ENCODE assay signal across 29 mouse cellular contexts in the genomic region with DNA sequence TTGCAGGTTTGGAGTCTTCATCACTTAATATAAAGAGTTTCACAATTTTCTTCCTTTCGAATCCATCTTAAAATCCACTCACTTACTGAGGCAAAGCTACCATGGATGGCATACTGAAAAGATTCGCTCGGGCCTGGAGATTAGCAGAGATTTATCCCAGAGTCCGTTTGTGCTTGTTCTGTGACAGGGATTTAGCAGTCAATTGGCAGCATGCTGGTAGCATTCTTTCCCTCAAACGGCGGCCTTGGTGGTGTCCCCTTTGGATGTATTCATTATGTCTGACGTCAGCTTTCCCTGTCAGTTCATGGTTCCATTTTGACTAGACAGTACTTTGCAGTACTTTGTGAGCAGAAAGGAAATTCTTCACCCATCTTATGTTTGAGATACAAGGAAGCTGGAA.
DNase-seq lines count a peak whose midpoint lies in the region; ATAC-seq and TF ChIP-seq lines count a peak whose summit lies in the region.
"Had no signal": no experiment of that assay in that cellular context is flagged by ENCODE, and none has a peak within 500 bp of the region (broad histone marks: within the 10 kb centered on the region; RNA-seq: fewer than 3 reads in every experiment).

No protein-coding gene starts in this region.

- H3K9me3 ChIP-seq in midbrain, embryonic 14.5 days (ENCODE audit: control insufficient read depth, low read length) = no peaks in the 10 kb centered on the region
- H3K9me3 ChIP-seq in midbrain, embryonic 11.5 days (ENCODE audit: control insufficient read depth, low read length) = no peaks in the 10 kb centered on the region
- H3K9me3 ChIP-seq: embryonic facial prominence, embryonic 10.5 days; embryonic facial prominence, embryonic 13.5 days; forebrain, embryonic 12.5 days; forebrain, embryonic 15.5 days; heart, embryonic 12.5 days; heart, embryonic 15.5 days; hindbrain, embryonic 10.5 days; hindbrain, embryonic 13.5 days; intestine, embryonic 15.5 days had no signal

- H3K27ac ChIP-seq in midbrain, embryonic 14.5 days (replicated peaks; ENCODE audit: low read depth, low read length) = no peak overlapping the region
- H3K27ac ChIP-seq in midbrain, embryonic 11.5 days (ENCODE audit: low read depth, low read length) = no peak overlapping the region
- H3K27ac ChIP-seq: embryonic facial prominence, embryonic 10.5 days; embryonic facial prominence, embryonic 13.5 days; forebrain, embryonic 12.5 days; forebrain, embryonic 15.5 days; heart, embryonic 15.5 days; hindbrain, embryonic 10.5 days; hindbrain, embryonic 13.5 days; intestine, embryonic 15.5 days had no signal

- peak; percentile 49 for DNase-seq in adrenal gland, adult 8-10 months
- no peak for DNase-seq in adrenal gland, adult 18-20 months (ENCODE audit: low spot score in 2 of 2)
- peak; percentile 31 for DNase-seq in midbrain, embryonic 14.5 days
- DNase-seq in midbrain, embryonic 11.5 days (ENCODE audit: low spot score, missing footprints) = no peak
- peak; percentile 38 for DNase-seq in adrenal gland, postnatal 14 days
- peak; percentile 38 for DNase-seq in brain, embryonic 14.5 days (ENCODE audit: low read depth)
- DNase-seq in thymus, postnatal 10 days (ENCODE audit: low spot score in 2 of 2) = no peak
- DNase-seq in urinary bladder, adult 2 months (ENCODE audit: low spot score) = no peak
- DNase-seq: cerebellum, adult 11-12 months; cerebellum, adult 8-10 months; cerebellum, postnatal 10 days; cerebellum, postnatal 36 days; embryo, embryonic 11 days; gastrocnemius, postnatal 10 days; gastrocnemius, postnatal 36 days; heart, postnatal 10 days; heart, postnatal 36 days had no signal

- no peaks in the 10 kb centered on the region for H3K36me3 ChIP-seq in midbrain, embryonic 14.5 days (ENCODE audit: control insufficient read depth, insufficient read depth, low read length)
- no peaks in the 10 kb centered on the region for H3K36me3 ChIP-seq in midbrain, embryonic 11.5 days (ENCODE audit: control insufficient read depth, insufficient read depth, low read length)
- H3K36me3 ChIP-seq: embryonic facial prominence, embryonic 10.5 days; embryonic facial prominence, embryonic 13.5 days; forebrain, embryonic 12.5 days; forebrain, embryonic 15.5 days; heart, embryonic 12.5 days; heart, embryonic 15.5 days; hindbrain, embryonic 10.5 days; hindbrain, embryonic 13.5 days; intestine, embryonic 15.5 days had no signal

- TF ChIP-seq POLR2A in brain, embryonic 14.5 days (IDR thresholded peaks at IDR 0.05; ENCODE audit: borderline replicate concordance, extremely low read depth, insufficient read depth, insufficient read length, poor library complexity, severe bottlenecking) = no peak

- 15% methylated on average over 7 of the region's 7 CpGs for WGBS in midbrain, embryonic 14.5 days
- WGBS in midbrain, embryonic 11.5 days = 22% methylated on average over 7 of the region's 7 CpGs

- TF ChIP-seq CTCF in brain, embryonic 14.5 days (IDR thresholded peaks at IDR 0.05; ENCODE audit: borderline replicate concordance, extremely low read depth, insufficient read depth, insufficient read length) = no peak

- no peaks in the 10 kb centered on the region for H3K4me1 ChIP-seq in midbrain, embryonic 14.5 days (ENCODE audit: control insufficient read depth, insufficient read depth, low read length)
- H3K4me1 ChIP-seq in midbrain, embryonic 11.5 days (ENCODE audit: control insufficient read depth, insufficient read depth, low read length) = no peaks in the 10 kb centered on the region
- H3K4me1 ChIP-seq: embryonic facial prominence, embryonic 10.5 days; embryonic facial prominence, embryonic 13.5 days; forebrain, embryonic 15.5 days; heart, embryonic 12.5 days; heart, embryonic 15.5 days; hindbrain, embryonic 10.5 days; hindbrain, embryonic 13.5 days; intestine, embryonic 15.5 days had no signal

- no peak for ATAC-seq in midbrain, embryonic 14.5 days (ENCODE audit: low FRiP score, low TSS enrichment)
- ATAC-seq in midbrain, embryonic 11.5 days (ENCODE audit: low FRiP score) = no peak
- ATAC-seq: CD4-positive, CD25-positive, alpha-beta regulatory T cell, adult 4 months; forebrain, embryonic 15.5 days; hindbrain, embryonic 16.5 days; intestine, embryonic 15.5 days had no signal

- H3K4me2 ChIP-seq in midbrain, embryonic 14.5 days (ENCODE audit: low read length) = no peak overlapping the region
- no peak overlapping the region for H3K4me2 ChIP-seq in midbrain, embryonic 11.5 days
- H3K4me2 ChIP-seq: embryonic facial prominence, embryonic 13.5 days; forebrain, embryonic 12.5 days; forebrain, embryonic 15.5 days; heart, embryonic 12.5 days; heart, embryonic 15.5 days; hindbrain, embryonic 13.5 days; intestine, embryonic 15.5 days had no signal

- no peak overlapping the region for H3K9ac ChIP-seq in midbrain, embryonic 14.5 days (replicated peaks; ENCODE audit: low read length)
- no peak overlapping the region for H3K9ac ChIP-seq in midbrain, embryonic 11.5 days (ENCODE audit: low read length)
- H3K9ac ChIP-seq: embryonic facial prominence, embryonic 13.5 days; forebrain, embryonic 12.5 days; forebrain, embryonic 15.5 days; heart, embryonic 12.5 days; heart, embryonic 15.5 days; hindbrain, embryonic 13.5 days; intestine, embryonic 15.5 days had no signal

- no peak overlapping the region for H3K4me3 ChIP-seq in midbrain, embryonic 14.5 days (replicated peaks; ENCODE audit: low read depth, low read length)
- no peak overlapping the region for H3K4me3 ChIP-seq in midbrain, embryonic 11.5 days (ENCODE audit: low read depth, low read length)
- H3K4me3 ChIP-seq: embryonic facial prominence, embryonic 10.5 days; embryonic facial prominence, embryonic 13.5 days; erythroblast, embryonic 14.5 days; forebrain, embryonic 12.5 days; forebrain, embryonic 15.5 days; heart, embryonic 12.5 days; heart, embryonic 15.5 days; hindbrain, embryonic 10.5 days; hindbrain, embryonic 13.5 days; intestine, embryonic 15.5 days had no signal

- no peaks in the 10 kb centered on the region for H3K27me3 ChIP-seq in midbrain, embryonic 14.5 days (ENCODE audit: control insufficient read depth, insufficient read depth, low read length)
- H3K27me3 ChIP-seq in midbrain, embryonic 11.5 days (ENCODE audit: control insufficient read depth, insufficient read depth, low read length) = no peaks in the 10 kb centered on the region; the same call in 1 of the 2 replicates
- H3K27me3 ChIP-seq: embryonic facial prominence, embryonic 13.5 days; forebrain, embryonic 12.5 days; forebrain, embryonic 15.5 days; heart, embryonic 12.5 days; heart, embryonic 15.5 days; hindbrain, embryonic 13.5 days; intestine, embryonic 15.5 days had no signal

Comparison
In these comparisons a context has a peak if more than half of its experiments do, and no peak if none do; other contexts are left out.
1. DNase-seq: peak in adrenal gland, adult 8-10 months (single experiment), midbrain, embryonic 14.5 days (single experiment), adrenal gland, postnatal 14 days (single experiment) and brain, embryonic 14.5 days (single experiment); none in adrenal gland, adult 18-20 months (0 of 2), midbrain, embryonic 11.5 days (single experiment), thymus, postnatal 10 days (0 of 2) and urinary bladder, adult 2 months (single experiment).